Mouse (Mus musculus) T-helper 2 cell (primary cell): ENCODE measurements around the gene Rrm2.
"Not testable (repeated sequence)": the region's sequence is repeated elsewhere in the genome, so short reads cannot be mapped to it uniquely, and the experiment has no call there.

Experiments used
- in situ Hi-C: fragments of 300-600 bp; cut with MboI, MseI; formaldehyde crosslinking; loops from one replicate; pipeline ENCODE4 v1.15.1; 2025; ENCODE audit warnings: high pct_unique_total_duplicates

Gene Rrm2

DNA sequence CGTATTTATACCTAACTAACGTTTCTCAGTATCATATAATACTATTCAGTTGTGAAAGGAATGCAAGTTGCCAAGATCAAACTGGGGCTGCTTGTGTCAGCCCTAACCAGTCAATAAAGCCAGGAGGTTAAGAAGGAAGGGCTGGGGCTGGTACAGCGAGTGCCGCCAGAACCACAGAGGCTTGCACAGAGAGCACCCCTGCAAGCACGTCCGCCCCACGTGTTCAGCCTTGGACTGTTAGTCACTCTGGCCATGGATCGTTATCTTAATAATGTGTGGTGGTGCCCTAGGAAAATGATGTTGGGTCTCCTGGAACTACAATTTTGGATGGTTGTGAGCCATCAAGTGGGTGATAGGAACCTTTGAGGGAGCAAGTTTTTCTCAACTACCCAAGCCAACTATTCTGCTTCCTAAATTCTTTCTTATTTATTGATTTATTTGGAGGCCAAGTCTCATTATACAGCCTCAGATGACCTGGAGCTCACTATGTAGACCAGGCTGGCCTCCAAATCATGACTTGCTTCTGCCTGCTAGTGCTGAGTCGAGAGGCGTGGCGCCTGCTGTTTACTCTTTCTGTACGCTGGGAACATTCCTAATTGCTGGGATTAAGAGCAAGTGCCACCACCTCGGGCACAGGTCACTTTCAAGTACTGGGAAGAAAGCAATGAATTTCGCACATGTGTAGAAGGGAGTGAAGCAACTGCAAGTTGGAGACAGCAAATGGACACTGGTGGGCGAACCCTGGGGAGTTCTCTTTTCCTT is 2.4 kb upstream of the Rrm2 start:
- in situ Hi-C loops, result no loop called here

DNA sequence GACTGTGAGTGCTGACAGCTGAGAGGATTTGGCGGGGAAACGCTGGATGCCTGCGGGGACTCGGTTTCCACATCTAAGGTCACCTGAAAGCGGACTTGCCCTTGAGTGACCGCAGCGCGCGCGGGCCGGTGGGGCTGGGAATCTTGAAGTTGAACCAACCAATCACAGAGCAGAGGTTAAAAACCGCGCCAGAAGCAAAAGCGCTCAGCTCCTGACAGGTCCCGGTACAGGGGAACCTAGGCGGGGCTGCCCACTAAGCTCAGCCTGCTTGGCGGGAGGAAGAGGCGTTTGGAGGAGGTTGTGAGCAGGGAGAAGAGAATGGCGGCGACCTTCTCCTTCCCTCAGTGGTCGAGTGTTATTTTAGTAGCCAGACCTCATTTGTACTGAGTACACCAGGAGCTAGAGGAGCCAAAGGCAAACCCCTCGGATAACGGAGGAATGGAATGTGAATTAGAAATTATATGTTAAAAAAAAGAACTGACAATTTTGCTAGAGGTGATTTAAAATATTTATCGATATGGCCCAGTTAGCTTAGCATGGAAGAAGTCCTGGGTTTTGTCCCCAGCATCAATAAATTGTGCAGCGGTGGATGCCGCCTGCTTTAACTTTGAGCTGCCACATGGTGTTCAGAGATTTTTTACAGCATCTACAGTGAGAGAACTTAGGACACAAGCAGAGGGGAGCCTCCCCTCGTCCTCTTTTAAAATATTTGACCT is 1.1 kb upstream of the Rrm2 start:
- in situ Hi-C loops, result no loop called here

DNA sequence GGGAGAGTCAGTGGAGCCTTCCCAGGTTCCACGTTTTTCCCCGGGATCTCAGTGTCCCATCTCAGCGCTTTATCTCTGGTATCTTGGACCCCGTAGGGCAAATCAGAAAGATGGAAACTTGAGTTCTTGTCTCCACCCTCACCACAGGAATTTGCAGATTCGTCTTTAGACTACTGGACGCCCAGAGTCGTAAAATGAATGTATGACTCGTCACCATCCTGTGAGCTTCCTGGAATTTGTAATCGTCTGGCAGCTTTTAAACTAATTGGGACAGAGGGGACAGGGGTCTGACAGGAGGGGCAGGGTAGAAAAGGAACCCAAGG is 600 bp upstream of the Rrm2 start:
- in situ Hi-C loops, result no loop called here

DNA sequence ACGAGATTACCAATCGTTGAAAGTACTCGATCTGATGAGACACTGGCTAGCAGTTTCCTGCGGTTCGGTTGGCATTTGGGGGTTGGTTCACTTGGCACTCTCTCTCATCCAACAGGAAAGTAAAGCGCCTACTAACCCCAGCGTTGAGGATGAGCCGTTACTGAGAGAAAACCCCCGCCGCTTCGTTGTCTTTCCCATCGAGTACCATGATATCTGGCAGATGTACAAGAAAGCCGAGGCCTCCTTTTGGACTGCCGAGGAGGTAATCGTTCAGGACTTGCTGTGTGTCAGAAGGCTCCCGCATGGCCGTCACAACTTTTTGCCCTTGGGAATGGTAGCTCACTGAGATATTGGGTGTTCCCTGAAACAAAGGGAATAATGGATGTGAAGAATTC is 780 bp downstream of the Rrm2 start:
- in situ Hi-C loops, result no loop called here

DNA sequence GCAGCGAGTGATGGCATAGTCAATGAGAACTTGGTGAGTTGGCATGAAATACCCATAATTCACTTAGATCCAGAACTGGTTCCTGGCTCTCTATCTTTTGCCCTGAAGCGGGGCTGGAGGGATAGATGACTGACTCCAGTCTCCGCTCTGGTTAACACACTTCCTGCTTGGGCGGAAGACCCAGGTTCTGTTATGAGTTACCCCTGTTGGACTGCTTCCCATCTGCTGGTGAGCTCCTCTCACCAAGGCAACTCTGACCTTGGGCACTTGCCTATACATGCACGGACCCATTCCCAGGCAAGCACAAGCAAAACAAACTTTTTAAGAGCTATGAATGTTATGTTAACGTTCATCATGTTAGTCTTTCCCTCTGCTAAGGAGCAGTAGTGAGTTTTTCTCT is 1.4 kb downstream of the Rrm2 start:
- in situ Hi-C loops, result no loop called here

DNA sequence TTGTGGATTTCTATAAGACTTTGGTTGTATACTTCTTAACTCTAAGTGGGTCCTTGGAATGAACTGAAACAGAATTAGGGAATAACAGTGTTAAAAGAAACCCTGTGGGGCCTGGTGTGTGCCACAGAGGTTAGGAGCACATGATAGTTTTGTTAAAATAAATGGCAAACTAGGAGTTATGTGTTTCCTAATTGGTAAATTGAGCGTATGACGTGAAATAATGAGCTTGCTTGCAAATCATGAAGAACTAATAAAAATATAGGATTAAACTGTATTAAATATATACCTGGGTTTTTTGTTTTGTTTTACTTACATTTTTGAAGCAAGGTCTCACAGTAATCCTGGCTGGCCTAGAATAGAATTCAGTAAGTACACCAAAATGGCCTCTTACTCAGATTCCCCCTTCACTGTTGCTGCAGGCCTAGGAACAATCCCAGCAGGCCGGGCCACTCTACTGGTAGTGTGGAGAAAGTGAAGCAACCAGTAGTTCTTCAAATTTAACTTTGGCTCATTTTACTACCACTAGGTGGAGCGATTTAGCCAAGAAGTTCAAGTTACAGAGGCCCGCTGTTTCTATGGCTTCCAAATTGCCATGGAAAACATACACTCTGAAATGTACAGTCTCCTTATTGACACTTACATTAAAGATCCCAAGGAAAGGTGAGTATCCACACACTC is 1.9 kb downstream of the Rrm2 start:
- in situ Hi-C loops, result no loop called here

DNA sequence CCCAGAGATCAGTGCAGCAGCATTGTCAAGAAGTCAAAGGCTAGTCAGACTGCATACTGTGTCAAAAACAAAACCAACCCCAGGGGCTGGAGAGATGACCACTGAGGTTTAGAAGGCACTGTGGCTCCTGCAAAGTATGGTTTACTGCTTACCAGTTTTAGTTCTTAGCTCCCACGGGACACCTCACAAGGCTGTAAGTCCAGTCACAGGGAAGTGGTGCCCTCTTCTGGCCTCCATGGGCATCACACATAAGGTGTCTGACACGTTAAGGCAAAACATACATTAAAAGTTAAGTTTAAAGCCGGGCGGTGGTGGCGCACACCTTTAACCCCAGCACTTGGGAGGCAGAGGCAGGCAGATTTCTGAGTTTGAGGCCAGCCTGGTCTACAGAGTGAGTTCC is 2.6 kb downstream of the Rrm2 start:
- in situ Hi-C loops, result no loop called here

DNA sequence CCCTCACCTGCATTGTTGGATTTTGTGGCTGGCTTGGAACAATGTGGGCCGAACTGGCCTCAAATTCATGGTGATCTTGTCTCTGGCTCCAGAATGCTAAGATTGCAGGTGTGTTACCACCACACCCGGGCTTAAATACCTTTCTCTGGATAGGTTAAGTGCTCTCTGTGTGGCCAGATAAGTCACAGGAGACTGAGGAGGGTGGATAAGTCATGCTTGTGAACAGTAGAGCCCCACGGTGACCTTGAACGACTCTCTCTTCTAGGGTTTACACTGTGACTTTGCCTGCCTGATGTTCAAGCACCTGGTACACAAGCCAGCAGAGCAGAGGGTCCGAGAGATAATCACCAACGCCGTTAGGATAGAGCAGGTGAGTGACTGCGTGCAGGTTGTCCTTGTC is 4.4 kb downstream of the Rrm2 start:
- in situ Hi-C loops, result no loop called here

DNA sequence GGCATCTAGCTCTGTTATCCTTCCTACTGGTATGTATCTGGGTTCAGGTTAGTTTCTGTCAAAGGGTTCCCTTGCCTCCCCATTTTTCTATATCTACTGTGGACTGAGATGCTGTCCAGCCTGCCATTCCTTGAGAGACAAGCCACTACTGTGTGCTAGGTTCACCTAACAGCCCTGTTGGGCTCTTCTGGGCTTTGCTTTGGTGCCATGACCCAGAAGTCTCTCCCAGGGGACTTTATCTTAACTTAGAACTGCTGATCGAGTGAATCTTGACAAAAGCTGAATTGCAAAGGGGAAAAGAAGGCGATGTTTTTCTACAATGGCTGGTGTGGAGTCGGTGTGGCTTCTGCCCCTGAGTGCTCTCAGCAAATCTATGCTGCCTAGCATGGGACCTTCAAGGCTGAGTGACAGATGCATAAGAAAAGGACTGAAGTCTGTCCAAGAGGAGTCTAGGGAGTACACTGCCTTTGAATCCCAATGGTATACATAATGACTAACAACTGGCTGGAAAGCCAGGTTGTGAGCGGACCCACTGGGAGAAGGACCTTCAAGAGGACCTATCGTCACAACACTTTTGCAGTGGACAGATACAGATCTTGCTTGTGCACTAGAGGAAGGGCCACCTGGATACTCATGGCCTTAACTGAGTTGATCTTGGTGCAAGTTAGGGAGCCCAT is 6.7 kb downstream of the Rrm2 start:
- in situ Hi-C loops, result no loop called here

DNA sequence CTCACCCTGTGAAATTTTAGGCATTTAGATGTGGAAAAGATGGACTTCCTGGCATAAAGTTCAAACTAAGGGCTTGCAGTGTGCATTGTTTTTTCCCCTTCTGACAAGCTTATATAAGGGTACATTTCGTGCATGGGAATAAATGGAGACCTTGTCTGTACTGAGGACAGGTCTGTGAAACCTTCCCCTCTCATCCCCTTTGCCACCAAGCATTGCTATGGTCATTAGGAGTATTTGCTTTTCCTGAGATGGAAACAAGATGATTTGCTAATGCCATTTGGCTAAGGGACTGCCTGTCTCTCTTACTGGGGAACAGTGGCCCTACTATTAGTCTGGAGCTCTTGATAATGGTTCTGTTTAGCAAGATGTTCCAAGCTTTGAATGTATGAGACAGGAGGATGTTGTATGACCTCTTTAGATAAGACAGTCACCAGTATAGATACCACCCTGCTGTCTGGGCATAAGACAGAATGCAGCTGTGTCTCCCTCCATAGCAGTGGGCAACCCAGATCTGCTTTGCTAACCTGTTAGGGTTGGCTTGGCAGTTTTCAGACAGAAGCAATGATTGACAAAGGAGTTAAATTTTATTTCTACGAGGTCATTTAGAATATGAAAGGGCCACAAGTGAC is 7.3 kb downstream of the Rrm2 start:
- in situ Hi-C loops, result no loop called here

DNA sequence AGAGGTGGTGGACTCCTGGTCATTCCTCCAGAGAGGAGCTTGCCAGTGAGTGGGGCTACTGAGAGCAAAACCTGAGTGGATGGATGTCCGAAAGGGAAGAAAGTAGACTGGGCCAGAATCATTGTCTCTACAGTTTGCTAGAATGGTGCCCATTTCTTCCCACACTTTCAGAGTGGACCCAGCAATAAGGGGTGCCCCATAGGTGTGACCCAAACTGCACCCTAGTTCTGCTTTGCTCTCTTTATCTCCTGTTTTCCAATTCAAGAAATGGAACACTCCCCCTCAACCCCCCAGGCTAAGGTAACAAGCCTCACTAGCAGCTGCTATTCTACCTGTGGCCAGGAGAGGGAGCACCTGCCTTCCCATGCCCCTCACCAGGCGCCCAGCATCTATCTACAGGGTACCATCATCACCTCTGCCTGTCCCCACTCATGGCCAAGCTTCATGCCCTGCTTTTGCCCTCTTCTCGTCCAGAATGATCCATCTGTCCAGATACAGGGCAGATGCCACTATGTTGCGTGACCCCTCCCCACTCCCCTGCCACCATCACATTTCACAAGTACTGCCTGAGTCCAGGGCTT is 8.8 kb downstream of the Rrm2 start:
- in situ Hi-C loops, result no loop called here

DNA sequence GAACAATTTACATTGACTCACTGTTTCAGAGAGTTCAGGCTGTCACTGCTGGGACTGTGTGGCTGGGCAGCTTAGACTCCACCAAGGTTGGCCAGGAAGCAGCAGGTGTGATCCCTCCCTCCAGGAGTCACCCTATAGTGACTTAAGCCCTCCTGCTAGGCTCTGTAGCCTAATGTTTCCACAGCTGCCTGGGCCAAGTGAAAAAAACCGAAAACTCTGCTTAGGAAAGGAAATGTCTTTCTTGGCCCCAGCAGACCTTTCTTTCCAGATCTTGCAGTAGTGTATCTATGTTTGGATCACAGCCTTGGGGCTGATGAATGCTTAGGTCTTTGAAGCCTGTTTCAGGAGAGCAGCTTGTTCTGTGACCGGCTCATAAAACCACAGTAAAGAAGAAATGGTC is 15.4 kb downstream of the Rrm2 start:
- in situ Hi-C loops, result loop anchor here (5.0 kb wide), 1 partner anchor 214 kb away; no protein-coding TSS in a partner anchor

DNA sequence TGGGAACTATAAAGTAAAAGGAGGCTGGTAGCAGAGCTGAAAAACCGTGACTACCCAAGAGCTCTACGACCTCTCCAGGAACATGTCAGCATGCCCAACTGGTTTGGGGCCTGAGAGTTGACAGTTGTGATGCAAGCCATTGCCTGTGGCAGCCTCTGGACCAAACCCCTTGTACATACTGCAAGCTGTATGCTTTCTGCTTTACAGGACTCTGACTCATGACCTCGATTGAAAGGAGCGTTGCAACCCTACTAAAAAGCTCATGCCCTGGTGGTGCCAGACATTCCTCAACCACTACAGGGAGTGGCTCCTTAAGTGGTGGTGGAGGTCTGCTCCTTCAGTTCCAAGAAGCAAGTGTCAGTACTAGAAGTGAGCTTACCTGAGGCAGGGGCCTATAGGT is 15.8 kb downstream of the Rrm2 start:
- in situ Hi-C loops, result loop anchor here (5.0 kb wide), 1 partner anchor 213 kb away; no protein-coding TSS in a partner anchor

DNA sequence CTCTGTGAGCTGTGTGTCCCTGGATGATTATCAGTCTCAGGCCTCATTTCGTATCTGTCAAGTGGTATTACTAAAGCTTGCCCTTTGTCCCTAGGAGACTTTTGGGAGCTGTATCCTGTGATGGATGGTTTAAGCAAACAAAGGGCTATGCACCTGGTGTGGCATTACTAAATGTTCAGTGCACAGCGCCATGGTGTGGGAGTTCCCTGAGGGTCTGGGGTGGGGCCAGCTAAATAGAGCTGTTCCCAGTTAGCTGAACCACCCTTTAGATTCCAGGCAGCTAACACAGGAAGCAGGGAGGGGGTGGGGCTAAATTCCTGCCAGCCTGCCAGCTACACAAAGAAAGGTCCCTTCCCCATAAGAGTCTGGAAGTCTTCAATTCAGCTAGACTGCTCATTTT is 16.3 kb downstream of the Rrm2 start:
- in situ Hi-C loops, result loop anchor here (5.0 kb wide), 1 partner anchor 213 kb away; no protein-coding TSS in a partner anchor

DNA sequence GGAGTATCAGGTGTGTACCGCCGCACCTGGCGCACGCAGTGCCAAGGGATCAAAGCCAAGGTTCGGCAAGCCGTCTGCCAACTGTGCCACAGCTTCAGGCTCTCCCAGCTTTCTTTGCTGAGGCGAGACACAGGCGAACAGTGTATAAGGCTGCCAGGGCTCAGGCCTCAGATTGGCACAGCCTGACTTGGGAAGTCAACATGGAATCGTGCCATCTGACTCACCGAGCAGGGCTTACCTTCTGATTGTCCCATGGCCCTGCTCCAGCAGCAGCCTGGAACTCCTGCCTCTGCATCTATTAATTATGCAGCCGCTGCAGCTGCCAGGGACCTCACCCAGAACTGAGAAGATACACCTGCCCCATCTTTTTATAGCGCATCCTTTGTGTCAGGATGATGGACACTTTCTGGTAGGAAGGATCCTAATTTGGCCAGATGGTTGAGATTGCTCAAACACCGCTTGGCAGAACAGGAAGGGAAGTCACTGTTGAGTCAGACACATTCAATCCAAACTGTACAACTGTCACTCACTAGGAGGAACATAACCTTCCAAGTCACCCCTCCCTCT is 26.9 kb downstream of the Rrm2 start:
- in situ Hi-C loops, result no loop called here

DNA sequence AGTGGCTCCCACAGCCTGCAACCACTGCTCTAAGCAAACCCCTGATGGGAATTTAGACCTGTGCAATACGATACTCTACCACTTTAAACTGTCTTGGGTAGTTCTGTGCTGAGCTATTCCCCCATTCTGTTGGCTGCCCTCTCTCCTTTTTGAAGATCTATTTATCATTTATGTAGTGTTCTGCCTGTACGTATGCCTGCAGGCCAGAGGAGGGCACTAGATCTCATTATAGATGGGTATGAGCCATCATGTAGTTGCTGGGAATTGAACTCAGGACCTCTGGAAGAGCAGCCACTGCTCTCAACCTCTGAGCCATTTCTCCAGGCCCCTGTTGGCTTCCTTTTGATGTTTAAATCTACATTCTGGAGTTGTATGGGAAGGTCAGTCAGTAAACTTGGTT is 28.9 kb downstream of the Rrm2 start:
- in situ Hi-C loops, result no loop called here

DNA sequence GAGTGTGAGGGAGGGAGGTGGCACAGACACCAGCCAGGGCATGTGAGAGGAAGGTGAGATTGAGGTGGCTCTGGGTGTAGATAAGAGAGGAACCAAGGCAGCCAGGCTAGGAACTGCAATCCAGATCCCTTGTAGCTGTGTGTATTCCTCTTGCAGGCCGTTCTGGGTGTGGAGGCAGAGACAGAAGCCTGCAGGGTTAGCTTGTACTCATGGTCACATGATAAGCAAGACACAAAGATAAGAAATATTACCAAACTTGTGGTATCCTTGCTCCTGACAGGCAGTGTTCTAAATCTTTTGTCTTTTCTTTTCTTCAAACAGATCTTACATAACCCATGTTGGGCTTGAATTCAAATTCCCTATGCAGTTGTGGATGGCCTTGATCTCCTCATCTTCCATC is 31.9 kb downstream of the Rrm2 start:
- in situ Hi-C loops, result no loop called here

DNA sequence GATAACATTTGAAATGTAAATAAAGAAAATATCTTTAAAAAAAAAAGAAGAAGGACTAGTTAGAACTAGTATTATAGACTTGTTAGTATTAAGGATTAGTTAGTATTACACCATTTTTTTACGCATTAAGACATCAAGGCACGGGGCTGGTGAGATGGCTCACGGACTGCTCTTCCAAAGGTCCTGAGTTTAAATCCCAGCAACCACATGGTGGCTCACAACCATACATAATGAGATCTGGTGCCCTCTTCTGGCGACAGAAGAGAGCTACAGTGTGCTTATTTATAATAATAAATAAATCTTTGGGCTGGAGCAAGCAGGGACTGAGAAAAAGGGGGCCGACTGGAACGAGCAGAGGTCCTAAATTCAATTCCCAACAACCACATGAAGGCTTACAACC is 33.5 kb downstream of the Rrm2 start:
- in situ Hi-C loops, result not testable (repeated sequence)

DNA sequence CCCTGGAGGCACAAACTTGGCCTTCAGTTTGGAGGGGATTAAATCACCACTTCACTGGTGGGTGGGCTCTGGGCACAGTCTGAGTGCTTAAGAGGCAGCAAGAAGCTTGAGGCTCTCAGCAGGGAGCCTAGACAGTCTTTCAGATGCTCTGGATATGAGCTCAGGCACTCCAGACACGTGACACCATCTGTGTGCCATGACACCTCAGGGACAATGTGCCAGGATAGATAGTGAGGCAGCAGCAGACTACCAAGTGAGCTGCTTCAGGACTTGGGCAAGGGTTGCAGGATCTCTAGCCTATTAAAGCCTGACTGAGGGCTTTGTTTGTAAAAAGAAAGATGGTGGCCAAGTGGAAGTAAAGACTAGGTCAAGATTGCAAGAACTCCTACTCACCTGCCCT is 36.3 kb downstream of the Rrm2 start:
- in situ Hi-C loops, result no loop called here

DNA sequence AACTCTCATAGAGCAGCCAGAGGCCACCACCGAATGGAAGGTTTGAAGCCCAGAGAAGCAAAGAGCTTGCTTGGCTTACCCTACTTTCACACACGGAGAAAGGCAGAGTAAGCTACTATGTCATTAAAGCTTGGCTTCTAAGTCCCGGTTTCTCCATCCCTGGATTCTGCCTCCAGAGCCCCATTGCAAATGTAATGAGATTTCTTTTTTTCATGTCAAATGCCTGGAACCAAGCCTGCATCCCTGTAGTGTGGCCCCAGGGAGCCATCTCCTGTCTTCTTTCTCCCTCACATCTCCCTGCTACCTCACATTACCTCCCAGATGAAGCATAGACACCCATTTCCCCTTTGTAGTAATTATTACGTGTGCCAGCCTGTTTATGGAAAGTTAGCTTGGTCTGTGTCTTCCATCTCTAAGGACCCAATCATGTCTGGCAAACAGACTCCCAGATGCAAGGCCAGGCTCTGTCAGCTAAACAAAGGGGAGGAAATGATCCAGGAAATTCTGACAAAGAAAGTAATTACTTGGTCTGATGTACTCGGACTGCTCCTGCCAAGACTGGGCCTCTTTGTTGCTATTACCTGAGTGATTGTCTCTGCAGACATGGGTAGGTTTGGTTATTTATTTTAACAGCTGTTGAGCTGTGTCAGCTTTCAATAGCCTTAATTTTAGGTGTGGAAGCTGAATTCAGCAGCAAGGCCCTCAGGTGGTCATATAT is 38.7 kb downstream of the Rrm2 start:
- in situ Hi-C loops, result no loop called here
